Mouse (Mus musculus): ENCODE results near the gene Fhod1. TPM values are rescaled to one million over a fixed set of nuclear protein-coding genes. Genes with fewer than 3 reads are reported as not detected.

The Fhod1 gene
- polyA plus RNA-seq (2015; fragmentation: Nextera tagmentation; extraction: Ambion mirVana): 2.1 and 2.3 TPM in 2 replicates

GRCm38 (mm10) chr8:105347428-105348221 lies at the start of gene Fhod1:
TSS of gene Fhod1 (minus strand) at chr8:105347953.
- Histone ChIP-seq H3K36me3 (no peaks in the 10 kb centered on the region), H3K4me3 (peak within 1 kb of the TSS; percentile 74), H3K9ac (peak within 1 kb of the TSS; percentile 87), H3K27me3 (peaks cover 3% of the 10 kb centered on the region; the same call in 1 of the 2 replicates), H3K4me1 (peaks cover 43% of the 10 kb centered on the region), H3K27ac (peak within 1 kb of the TSS; percentile 83), H3K9me3 (no peaks in the 10 kb centered on the region), H3K4me2 (replicated peaks) (peak within 1 kb of the TSS; percentile 96)
- peak; percentile 90 for ATAC-seq (ENCODE audit: low FRiP score, low read depth)
- WGBS: under 1% methylated on average over 53 of the region's 53 CpGs

- H3K9me3 ChIP-seq: no peaks in the 10 kb centered on the region
- H3K9ac ChIP-seq: no peak overlapping the region
- no peak overlapping the region for H3K4me2 ChIP-seq (replicated peaks)
- no peak overlapping the region for H3K4me3 ChIP-seq
- no peaks in the 10 kb centered on the region for H3K36me3 ChIP-seq
- H3K4me1 ChIP-seq: no peaks in the 10 kb centered on the region
- WGBS: 83% methylated on average over 7 of the region's 7 CpGs
- H3K27me3 ChIP-seq: 0 out of 2 replicates have a peak, but pooled peaks cover 2% of the 10 kb centered on the region
- H3K27ac ChIP-seq: no peak overlapping the region
- ATAC-seq (ENCODE audit: low FRiP score, low read depth): no peak
These were observed 46.2 kb upstream of the Fhod1 start for GRCm38 (mm10) chr8:105393915-105394314.

DNA sequence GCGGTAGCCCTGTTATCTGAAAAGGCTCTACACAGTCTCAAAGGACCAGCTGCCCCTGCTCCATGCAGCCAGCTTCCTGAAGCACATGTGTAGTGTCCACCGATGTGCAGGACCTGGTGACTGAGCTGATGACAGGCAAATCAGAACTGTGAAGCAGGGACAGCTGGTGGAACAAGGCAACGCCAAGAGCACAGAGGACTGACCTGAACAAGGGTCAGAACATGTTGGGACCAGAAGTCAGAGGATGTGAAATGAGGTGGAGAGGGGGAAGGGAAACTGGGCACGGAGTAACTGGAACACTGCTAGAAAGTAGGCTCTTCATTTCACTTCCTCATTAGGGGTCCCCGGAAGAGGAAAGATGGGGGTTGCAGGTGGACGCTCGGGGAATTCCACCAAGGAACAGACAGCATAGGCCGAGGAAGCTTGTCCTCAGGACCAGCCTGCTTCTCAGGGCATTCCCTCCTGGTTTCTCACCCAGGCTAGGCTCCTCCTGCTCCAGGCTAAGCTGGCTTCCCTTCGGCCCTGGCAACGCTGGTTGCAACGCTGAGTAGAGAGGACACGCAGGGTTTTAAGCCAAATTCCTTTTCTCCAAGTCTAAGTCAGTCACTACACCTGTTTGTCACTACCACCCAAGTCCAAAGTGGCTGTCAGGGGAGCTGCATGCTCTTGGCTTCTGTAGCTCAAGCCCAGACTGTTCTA lies 45.5 kb upstream of the Fhod1 start:
- H3K4me1 ChIP-seq: peaks cover 1% of the 10 kb centered on the region; the same call in 1 of the 2 replicates
- no peaks in the 10 kb centered on the region for H3K9me3 ChIP-seq
- no peaks in the 10 kb centered on the region for H3K36me3 ChIP-seq
- no peak for ATAC-seq (ENCODE audit: low FRiP score, low read depth)
- no peak overlapping the region for H3K27ac ChIP-seq
- no peak overlapping the region for H3K4me2 ChIP-seq (replicated peaks)
- H3K9ac ChIP-seq: no peak overlapping the region
- H3K4me3 ChIP-seq: no peak overlapping the region
- H3K27me3 ChIP-seq: 0 out of 2 replicates have a peak, but pooled peaks cover 2% of the 10 kb centered on the region
- WGBS: 86% methylated on average over 12 of the region's 12 CpGs

DNA sequence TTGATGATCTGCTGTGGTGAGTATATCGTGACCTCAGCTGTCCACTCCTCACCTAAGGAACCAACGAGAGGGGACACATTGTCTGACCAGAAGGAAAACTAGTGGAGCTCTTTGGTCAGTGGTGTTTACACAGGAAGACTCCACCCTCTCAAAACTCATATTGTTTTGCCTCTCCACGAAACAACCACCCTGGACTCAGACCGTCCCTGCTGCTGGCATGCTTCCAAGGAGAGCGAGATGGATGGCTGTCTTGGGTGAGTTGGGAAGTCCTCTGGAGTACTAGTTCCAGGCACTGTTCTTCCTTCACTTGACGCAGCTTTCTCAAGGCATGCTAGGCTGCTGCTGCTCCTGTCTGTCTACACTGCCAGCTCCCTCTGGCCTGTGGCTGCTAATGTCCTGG lies 41.3 kb upstream of the Fhod1 start:
- no peak overlapping the region for H3K27ac ChIP-seq
- no peak for ATAC-seq (ENCODE audit: low FRiP score, low read depth)
- no peak overlapping the region for H3K4me2 ChIP-seq (replicated peaks)
- H3K36me3 ChIP-seq: no peaks in the 10 kb centered on the region
- 0 out of 2 replicates have a peak, but pooled peaks cover 2% of the 10 kb centered on the region for H3K27me3 ChIP-seq
- peaks cover 31% of the 10 kb centered on the region for H3K4me1 ChIP-seq
- 78% methylated on average over 6 of the region's 6 CpGs for WGBS
- no peak overlapping the region for H3K9ac ChIP-seq
- 0 out of 2 replicates have a peak, but pooled peaks cover under 1% of the 10 kb centered on the region for H3K9me3 ChIP-seq
- H3K4me3 ChIP-seq: no peak overlapping the region

DNA sequence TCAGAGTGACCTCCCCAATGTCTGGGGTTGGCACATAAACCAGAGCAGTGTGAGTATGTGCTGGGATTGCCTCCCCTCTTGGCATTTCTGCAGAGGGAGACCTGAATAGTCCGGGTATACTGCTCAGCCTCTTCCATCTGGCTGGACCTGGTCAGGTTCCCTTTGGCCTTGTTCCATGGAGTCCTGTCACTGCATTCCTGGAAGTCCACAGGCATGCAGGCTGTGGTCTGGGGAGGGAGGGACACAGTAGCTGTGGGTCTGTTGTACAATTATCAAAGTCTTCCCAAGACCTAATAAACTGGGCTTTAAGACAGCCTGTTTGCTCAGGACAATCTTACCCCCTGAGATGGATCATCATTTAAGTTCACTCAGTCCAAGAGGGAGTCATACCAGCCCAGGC lies 39.4 kb upstream of the Fhod1 start:
- Histone ChIP-seq H3K4me1 (peaks cover 31% of the 10 kb centered on the region), H3K27ac (no peak overlapping the region), H3K4me2 (replicated peaks) (no peak overlapping the region), H3K4me3 (no peak overlapping the region), H3K9me3 (peaks cover 5% of the 10 kb centered on the region; the same call in 1 of the 2 replicates), H3K9ac (no peak overlapping the region), H3K36me3 (no peaks in the 10 kb centered on the region), H3K27me3 (0 out of 2 replicates have a peak, but pooled peaks cover 2% of the 10 kb centered on the region)
- no peak for ATAC-seq (ENCODE audit: low FRiP score, low read depth)
- WGBS: 53% methylated on average over 1 of the region's 1 CpGs

DNA sequence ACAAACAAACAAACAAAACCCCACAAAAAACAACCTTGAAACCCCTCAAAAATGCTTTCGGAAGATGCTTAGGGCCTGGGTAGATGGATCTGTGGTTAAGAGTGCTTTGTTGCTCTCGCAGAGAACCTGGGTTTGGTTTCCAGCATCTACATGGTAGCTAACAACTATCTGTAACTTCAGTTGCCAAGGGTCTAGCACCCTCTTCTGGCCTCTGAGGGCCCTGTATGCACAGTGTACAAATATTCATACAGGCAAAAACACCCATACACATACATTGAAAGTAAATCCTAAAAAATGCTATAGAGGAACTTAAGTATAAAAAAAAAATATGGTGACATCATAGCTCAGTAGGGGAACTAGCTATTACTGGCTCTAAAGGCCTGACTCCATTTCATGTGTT lies 36.3 kb upstream of the Fhod1 start:
- ATAC-seq (ENCODE audit: low FRiP score, low read depth): no peak
- H3K27me3 ChIP-seq: no peaks in the 10 kb centered on the region
- H3K4me3 ChIP-seq: no peak overlapping the region
- H3K4me2 ChIP-seq (replicated peaks): no peak overlapping the region
- 96% methylated on average over 2 of the region's 2 CpGs for WGBS
- H3K4me1 ChIP-seq: peaks cover 43% of the 10 kb centered on the region
- H3K9me3 ChIP-seq: peaks cover 5% of the 10 kb centered on the region; the same call in 1 of the 2 replicates
- no peak overlapping the region for H3K27ac ChIP-seq
- H3K9ac ChIP-seq: no peak overlapping the region
- H3K36me3 ChIP-seq: no peaks in the 10 kb centered on the region

DNA sequence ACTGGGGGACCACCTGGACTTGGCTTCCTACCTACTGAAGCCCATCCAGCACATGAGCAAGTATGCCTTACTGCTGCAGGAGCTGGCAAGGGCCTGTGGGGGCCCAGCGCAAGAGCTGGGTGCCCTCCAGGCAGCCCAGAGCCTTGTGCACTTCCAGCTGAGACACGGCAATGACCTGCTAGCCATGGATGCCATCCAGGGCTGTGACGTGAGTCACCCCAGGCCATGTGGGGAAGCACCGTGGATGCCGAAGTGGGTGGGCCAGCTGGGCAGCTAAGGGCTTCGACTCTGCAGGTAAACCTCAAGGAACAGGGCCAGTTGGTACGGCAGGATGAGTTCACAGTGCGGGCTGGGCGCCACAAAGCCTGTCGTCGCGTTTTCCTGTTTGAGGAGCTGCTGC lies 32.6 kb upstream of the Fhod1 start:
- H3K4me2 ChIP-seq (replicated peaks): no peak overlapping the region
- no peaks in the 10 kb centered on the region for H3K27me3 ChIP-seq
- WGBS: 76% methylated on average over 12 of the region's 12 CpGs
- no peak overlapping the region for H3K27ac ChIP-seq
- H3K9me3 ChIP-seq: peaks cover 5% of the 10 kb centered on the region; the same call in 1 of the 2 replicates
- no peak for ATAC-seq (ENCODE audit: low FRiP score, low read depth)
- H3K4me3 ChIP-seq: no peak overlapping the region
- H3K36me3 ChIP-seq: no peaks in the 10 kb centered on the region
- H3K9ac ChIP-seq: 0 out of 2 replicates have a peak overlapping the region, but pooled peaks have one; percentile 13
- H3K4me1 ChIP-seq: peaks cover 43% of the 10 kb centered on the region

- Histone ChIP-seq H3K9ac (peak overlapping the region; percentile 36; the same call in 1 of the 2 replicates), H3K9me3 (peaks cover under 1% of the 10 kb centered on the region), H3K36me3 (no peaks in the 10 kb centered on the region; the same call in 1 of the 2 replicates), H3K4me3 (no peak overlapping the region), H3K4me1 (peaks cover 45% of the 10 kb centered on the region), H3K27me3 (no peaks in the 10 kb centered on the region), H3K4me2 (replicated peaks) (peak overlapping the region; percentile 38), H3K27ac (peak overlapping the region; percentile 83)
- peak; percentile 46 for ATAC-seq (ENCODE audit: low FRiP score, low read depth)
- 40% methylated on average over 19 of the region's 19 CpGs for WGBS
These were observed 30.9 kb upstream of the Fhod1 start for GRCm38 (mm10) chr8:105378673-105379072.

DNA sequence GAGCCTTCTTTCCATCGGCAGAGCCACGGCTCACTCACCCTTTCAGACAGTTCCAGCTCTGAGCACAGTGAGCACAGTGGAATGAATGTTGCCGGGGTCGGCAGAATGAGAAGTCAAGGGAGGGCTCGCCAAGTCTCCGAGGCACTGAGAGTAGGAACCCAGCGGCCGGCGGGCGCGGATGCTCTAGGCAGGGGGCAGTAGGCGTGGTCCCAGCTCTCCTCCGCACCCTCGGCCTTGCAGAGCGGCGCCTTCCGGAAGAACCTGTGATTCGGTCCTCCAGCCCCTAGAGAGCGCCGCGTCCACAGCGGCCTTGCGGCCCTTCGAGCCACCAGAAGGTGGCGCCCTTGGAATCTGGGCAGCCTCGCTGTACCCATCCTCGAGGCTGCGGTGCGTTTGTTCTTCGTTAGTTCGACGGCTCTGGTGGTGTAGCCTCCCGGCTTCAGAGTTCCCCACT lies 26.8 kb upstream of the Fhod1 start:
- ATAC-seq (ENCODE audit: low FRiP score, low read depth): no peak
- Histone ChIP-seq H3K9ac (0 out of 2 replicates have a peak overlapping the region, but pooled peaks have one; percentile 51), H3K4me3 (peak overlapping the region; percentile 26), H3K27me3 (no peaks in the 10 kb centered on the region), H3K4me1 (peaks cover 38% of the 10 kb centered on the region), H3K36me3 (no peaks in the 10 kb centered on the region; the same call in 1 of the 2 replicates), H3K4me2 (replicated peaks) (peak overlapping the region; percentile 59), H3K27ac (no peak overlapping the region), H3K9me3 (no peaks in the 10 kb centered on the region; the same call in 1 of the 2 replicates)
- WGBS: 30% methylated on average over 33 of the region's 33 CpGs

DNA sequence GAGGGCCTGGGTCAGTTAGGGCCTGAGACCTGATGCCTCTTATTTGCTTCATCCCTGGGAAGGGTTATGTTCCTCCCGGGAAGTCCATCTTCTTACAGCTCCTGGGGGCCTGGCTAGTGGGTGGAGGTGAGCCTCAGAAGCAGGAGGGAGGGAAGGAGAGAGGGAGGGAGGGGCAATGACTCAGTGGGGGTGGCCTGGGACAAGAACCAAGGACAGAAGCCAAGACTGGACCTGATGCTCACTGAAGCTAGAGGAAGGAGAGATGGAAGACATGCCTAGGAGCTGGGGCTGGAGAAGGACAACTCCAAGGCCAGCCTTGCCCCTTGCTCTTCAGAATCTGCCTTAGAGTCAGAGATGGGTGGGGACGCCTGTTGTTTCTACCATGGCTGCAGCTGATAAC lies 25.3 kb upstream of the Fhod1 start, which contains the start of gene Plekhg4:
TSS of gene Plekhg4 (plus strand) at position 243 of the 400 bp plus-strand sequence.
- Histone ChIP-seq H3K27ac (no peak within 1 kb of the TSS), H3K9me3 (no peaks in the 10 kb centered on the region; the same call in 1 of the 2 replicates), H3K27me3 (no peaks in the 10 kb centered on the region), H3K36me3 (peaks cover 8% of the 10 kb centered on the region; the same call in 1 of the 2 replicates), H3K9ac (no peak within 1 kb of the TSS), H3K4me2 (replicated peaks) (peak within 1 kb of the TSS; percentile 59; the same call in 1 of the 2 replicates), H3K4me3 (no peak within 1 kb of the TSS), H3K4me1 (peaks cover 23% of the 10 kb centered on the region)
- no peak for ATAC-seq (ENCODE audit: low FRiP score, low read depth)
- WGBS: 53% methylated on average over 2 of the region's 2 CpGs

- Histone ChIP-seq H3K4me2 (replicated peaks) (no peak overlapping the region), H3K27ac (no peak overlapping the region), H3K4me1 (peaks cover 17% of the 10 kb centered on the region), H3K4me3 (no peak overlapping the region), H3K9me3 (no peaks in the 10 kb centered on the region; the same call in 1 of the 2 replicates), H3K9ac (no peak overlapping the region), H3K27me3 (no peaks in the 10 kb centered on the region), H3K36me3 (peaks cover 14% of the 10 kb centered on the region; the same call in 1 of the 2 replicates)
- 77% methylated on average over 9 of the region's 9 CpGs for WGBS
- no peak for ATAC-seq (ENCODE audit: low FRiP score, low read depth)
These were observed 24.7 kb upstream of the Fhod1 start for GRCm38 (mm10) chr8:105372473-105372872.
